Mouse (Mus musculus) bone marrow macrophage, adult 2 months (primary cell): ENCODE results near the gene Galns.

Source experiments
- CTCF ChIP-seq: IDR thresholded peaks from 2 replicates; pipeline ENCODE4 v1.5.1; 2012; ENCODE audit warnings: low read depth, mild to moderate bottlenecking, low read length, moderate library complexity
- POLR2A ChIP-seq: IDR thresholded peaks from 2 replicates; pipeline ENCODE4 v1.6.1; 2012; ENCODE audit warnings: mild to moderate bottlenecking, low read depth, low read length, borderline replicate concordance

- TF ChIP-seq CTCF, result no peak
- no peak for TF ChIP-seq POLR2A
Observed at GRCm38 (mm10) chr8:122651326-122651921, 40.2 kb upstream of the Galns start.
